Mouse (Mus musculus): ENCODE data around the gene Gria1. TPM values are rescaled to one million over a fixed set of nuclear protein-coding genes. Genes with fewer than 3 reads are reported as not detected.
A peak's percentile ranks its signal among the peaks of the same experiment; 100 is the strongest.

Gene Gria1
- polyA plus RNA-seq, 1 experiment from 2014 or later: 2.5 TPM

DNA sequence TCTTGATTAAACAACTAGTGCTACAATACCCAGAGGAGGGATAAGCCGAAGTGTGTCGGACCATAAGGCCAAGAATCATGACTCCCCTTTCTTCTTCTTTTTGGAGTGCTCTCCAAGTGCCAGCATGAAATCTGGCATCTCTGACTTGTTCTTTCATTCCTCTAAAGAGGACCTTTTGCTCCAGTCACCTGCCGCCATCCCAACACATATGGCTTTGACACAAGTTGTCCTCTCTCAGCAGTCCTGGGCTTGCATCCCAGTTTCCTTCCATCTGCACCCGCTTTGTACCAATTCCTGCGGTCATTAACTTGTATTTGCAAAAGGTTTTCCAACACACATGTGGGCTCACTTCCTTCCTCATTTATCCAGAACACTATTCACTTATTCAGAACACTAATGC, 103.2 kb downstream of the Gria1 start:
- Histone ChIP-seq H3K4me3 (ENCODE audit: low read depth, low read length) (no peak overlapping the region), H3K27ac (replicated peaks; ENCODE audit: low read depth, low read length) (no peak overlapping the region), H3K27me3 (replicated peaks; ENCODE audit: control insufficient read depth, insufficient read depth, low read length) (no peaks in the 10 kb centered on the region), H3K36me3 (ENCODE audit: control insufficient read depth, insufficient read depth, low read length) (no peaks in the 10 kb centered on the region), H3K9ac (ENCODE audit: low read depth, low read length) (no peak overlapping the region), H3K9me3 (ENCODE audit: control insufficient read depth, low read length) (no peaks in the 10 kb centered on the region), H3K4me1 (ENCODE audit: control insufficient read depth, insufficient read depth, low read length) (no peaks in the 10 kb centered on the region), H3K4me2 (ENCODE audit: low read depth, low read length) (no peak overlapping the region)
- WGBS: 89% methylated on average over 5 of the region's 5 CpGs
- ATAC-seq (ENCODE audit: low read depth) (no peak), DNase-seq (ENCODE audit: low spot score) (no peak)

DNA sequence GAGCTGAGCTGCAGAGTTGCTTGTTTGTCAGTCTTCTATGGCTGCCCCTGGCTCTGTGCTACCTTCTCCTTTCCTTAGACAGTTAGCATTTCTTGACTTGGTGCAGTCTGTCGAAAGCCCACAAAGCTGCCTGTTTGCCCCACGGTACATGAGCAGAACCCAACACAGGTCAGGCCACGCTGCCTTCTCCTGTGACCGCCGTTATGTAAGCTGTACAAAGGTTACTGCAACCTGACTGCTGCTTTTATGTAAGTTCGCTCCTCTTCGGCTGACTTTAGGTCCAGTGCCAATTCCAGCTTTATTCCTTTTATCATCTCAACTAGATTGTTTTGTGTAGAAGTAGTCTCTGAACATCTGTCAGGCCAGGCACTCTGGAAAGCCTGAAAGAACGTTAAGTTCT, 115.9 kb downstream of the Gria1 start:
- no peaks in the 10 kb centered on the region for H3K4me1 ChIP-seq (ENCODE audit: control insufficient read depth, insufficient read depth, low read length)
- 77% methylated on average over 8 of the region's 8 CpGs for WGBS

DNA sequence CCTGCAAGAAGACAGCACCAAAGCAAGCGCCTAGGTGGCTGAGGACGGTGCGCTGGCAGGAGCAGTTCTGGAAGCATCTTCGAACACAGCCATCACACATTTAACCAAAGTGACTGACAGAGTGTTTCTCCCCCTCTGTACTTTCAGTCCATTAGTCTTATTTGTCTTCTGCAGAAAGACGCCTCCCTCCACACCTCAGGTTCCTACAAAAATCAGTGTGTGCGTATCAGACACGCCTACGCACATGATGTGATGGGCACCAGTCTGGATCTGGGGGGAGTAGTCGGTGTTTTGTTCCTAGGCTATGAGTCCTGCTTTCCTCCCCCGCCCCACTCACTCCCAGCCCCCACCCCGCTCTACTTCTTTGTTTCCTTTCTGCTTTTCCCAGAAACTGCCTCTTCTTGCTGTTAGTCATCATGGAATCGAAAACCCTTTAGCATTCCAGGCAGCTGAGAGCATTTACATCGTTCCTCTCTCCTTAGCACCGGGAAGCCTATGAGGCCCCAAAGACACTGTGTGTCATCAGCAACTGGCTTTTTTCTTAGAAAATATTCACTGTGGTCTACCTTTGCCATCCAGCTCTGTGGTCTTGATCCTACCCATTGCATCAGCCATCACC, 129.1 kb downstream of the Gria1 start:
- H3K4me1 ChIP-seq (ENCODE audit: control insufficient read depth, insufficient read depth, low read length): no peaks in the 10 kb centered on the region
- DNase-seq (ENCODE audit: low spot score) (no peak), ATAC-seq (ENCODE audit: low read depth) (no peak)
- H3K4me2 ChIP-seq (ENCODE audit: low read depth, low read length): no peak overlapping the region
- no peaks in the 10 kb centered on the region for H3K9me3 ChIP-seq (ENCODE audit: control insufficient read depth, low read length)
- WGBS: 80% methylated on average over 14 of the region's 14 CpGs
- H3K27me3 ChIP-seq (replicated peaks; ENCODE audit: control insufficient read depth, insufficient read depth, low read length): no peaks in the 10 kb centered on the region
- H3K4me3 ChIP-seq (ENCODE audit: low read depth, low read length): no peak overlapping the region
- H3K27ac ChIP-seq (replicated peaks; ENCODE audit: low read depth, low read length): no peak overlapping the region
- no peak overlapping the region for H3K9ac ChIP-seq (ENCODE audit: low read depth, low read length)
- no peaks in the 10 kb centered on the region for H3K36me3 ChIP-seq (ENCODE audit: control insufficient read depth, insufficient read depth, low read length)

More for the DNA sequence above, 115.9 kb downstream of the Gria1 start:
- H3K4me2 ChIP-seq (ENCODE audit: low read depth, low read length): no peak overlapping the region
- no peak overlapping the region for H3K9ac ChIP-seq (ENCODE audit: low read depth, low read length)
- no peaks in the 10 kb centered on the region for H3K27me3 ChIP-seq (replicated peaks; ENCODE audit: control insufficient read depth, insufficient read depth, low read length)
- no peak overlapping the region for H3K4me3 ChIP-seq (ENCODE audit: low read depth, low read length)
- no peak overlapping the region for H3K27ac ChIP-seq (replicated peaks; ENCODE audit: low read depth, low read length)
- H3K36me3 ChIP-seq (ENCODE audit: control insufficient read depth, insufficient read depth, low read length): no peaks in the 10 kb centered on the region
- ATAC-seq (ENCODE audit: low read depth) (no peak), DNase-seq (ENCODE audit: low spot score) (no peak)
- no peaks in the 10 kb centered on the region for H3K9me3 ChIP-seq (ENCODE audit: control insufficient read depth, low read length)

DNA sequence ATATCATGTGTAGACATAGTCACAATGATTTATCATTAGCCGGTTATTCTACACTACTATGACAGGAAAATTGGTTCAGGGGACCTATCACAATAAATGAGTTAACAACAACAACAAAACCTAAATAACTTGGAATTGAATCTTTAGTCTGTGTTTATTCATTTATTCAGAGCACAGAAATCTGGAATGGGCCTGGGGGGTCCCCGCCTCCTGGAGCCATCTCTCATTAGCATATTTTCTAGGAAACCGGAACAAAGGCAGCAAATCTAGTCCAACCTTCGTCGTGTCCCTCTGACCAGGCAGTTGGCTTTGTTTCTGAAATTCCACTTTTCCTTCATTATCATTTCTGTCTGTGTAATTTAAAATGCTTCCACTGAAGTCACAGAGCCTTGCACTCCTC, 132.5 kb downstream of the Gria1 start:
- 65% methylated on average over 5 of the region's 5 CpGs for WGBS
- no peaks in the 10 kb centered on the region for H3K36me3 ChIP-seq (ENCODE audit: control insufficient read depth, insufficient read depth, low read length)
- no peak overlapping the region for H3K4me2 ChIP-seq (ENCODE audit: low read depth, low read length)
- no peaks in the 10 kb centered on the region for H3K27me3 ChIP-seq (replicated peaks; ENCODE audit: control insufficient read depth, insufficient read depth, low read length)
- no peaks in the 10 kb centered on the region for H3K4me1 ChIP-seq (ENCODE audit: control insufficient read depth, insufficient read depth, low read length)
- DNase-seq (ENCODE audit: low spot score): no peak
- H3K9me3 ChIP-seq (ENCODE audit: control insufficient read depth, low read length): no peaks in the 10 kb centered on the region
- no peak for ATAC-seq (ENCODE audit: low read depth)
- no peak overlapping the region for H3K9ac ChIP-seq (ENCODE audit: low read depth, low read length)
- no peak overlapping the region for H3K4me3 ChIP-seq (ENCODE audit: low read depth, low read length)
- no peak overlapping the region for H3K27ac ChIP-seq (replicated peaks; ENCODE audit: low read depth, low read length)

DNA sequence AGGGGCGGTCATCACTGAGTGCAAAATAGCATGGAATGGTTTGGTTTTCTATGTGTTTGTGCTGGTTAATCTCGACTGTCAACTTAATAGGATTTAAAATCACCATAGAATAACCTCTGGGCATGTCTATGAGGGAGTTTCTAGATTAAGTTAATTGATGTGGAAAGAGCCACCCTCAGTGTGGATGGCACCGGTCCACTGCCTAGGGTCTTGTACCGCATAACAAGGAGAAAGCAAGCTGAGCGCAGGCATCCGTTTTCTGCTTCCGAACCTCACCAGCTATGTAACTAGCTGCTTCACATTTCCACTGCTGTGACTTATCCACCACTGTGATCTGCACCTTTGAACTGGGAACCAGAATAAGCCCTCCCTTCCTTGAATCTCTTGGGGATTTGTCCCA, 134.0 kb downstream of the Gria1 start:
- Histone ChIP-seq H3K36me3 (ENCODE audit: control insufficient read depth, insufficient read depth, low read length) (no peaks in the 10 kb centered on the region), H3K9me3 (ENCODE audit: control insufficient read depth, low read length) (no peaks in the 10 kb centered on the region), H3K27ac (replicated peaks; ENCODE audit: low read depth, low read length) (no peak overlapping the region), H3K9ac (ENCODE audit: low read depth, low read length) (no peak overlapping the region), H3K4me2 (ENCODE audit: low read depth, low read length) (no peak overlapping the region), H3K4me1 (ENCODE audit: control insufficient read depth, insufficient read depth, low read length) (no peaks in the 10 kb centered on the region), H3K4me3 (ENCODE audit: low read depth, low read length) (no peak overlapping the region), H3K27me3 (replicated peaks; ENCODE audit: control insufficient read depth, insufficient read depth, low read length) (no peaks in the 10 kb centered on the region)
- DNase-seq (ENCODE audit: low spot score) (no peak), ATAC-seq (ENCODE audit: low read depth) (no peak)
- 68% methylated on average over 7 of the region's 7 CpGs for WGBS

DNA sequence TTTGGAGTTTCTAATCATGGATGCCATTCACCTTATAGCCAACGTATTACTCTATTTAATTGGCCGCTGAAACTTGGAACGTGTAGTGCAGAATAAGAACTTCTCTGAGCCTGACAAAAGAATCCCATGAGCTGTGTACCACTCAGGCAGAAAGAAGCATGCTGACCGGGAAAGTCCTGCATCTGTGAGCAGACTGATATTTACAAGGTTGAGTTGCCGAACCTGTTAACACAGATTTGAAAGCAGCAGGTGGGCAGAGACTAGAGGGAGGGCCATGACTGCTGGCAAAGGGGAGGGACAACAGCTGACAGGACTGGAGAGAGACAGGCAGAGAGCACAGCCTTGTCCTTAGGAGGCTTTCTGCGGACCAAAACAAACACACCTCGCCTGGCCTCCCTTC, 134.5 kb downstream of the Gria1 start:
- Histone ChIP-seq H3K27ac (replicated peaks; ENCODE audit: low read depth, low read length) (no peak overlapping the region), H3K4me1 (ENCODE audit: control insufficient read depth, insufficient read depth, low read length) (no peaks in the 10 kb centered on the region), H3K27me3 (replicated peaks; ENCODE audit: control insufficient read depth, insufficient read depth, low read length) (no peaks in the 10 kb centered on the region), H3K36me3 (ENCODE audit: control insufficient read depth, insufficient read depth, low read length) (no peaks in the 10 kb centered on the region), H3K9me3 (ENCODE audit: control insufficient read depth, low read length) (no peaks in the 10 kb centered on the region), H3K9ac (ENCODE audit: low read depth, low read length) (no peak overlapping the region), H3K4me3 (ENCODE audit: low read depth, low read length) (no peak overlapping the region), H3K4me2 (ENCODE audit: low read depth, low read length) (no peak overlapping the region)
- WGBS: 55% methylated on average over 7 of the region's 7 CpGs
- DNase-seq (ENCODE audit: low spot score): peak; percentile 25
- no peak for ATAC-seq (ENCODE audit: low read depth)

DNA sequence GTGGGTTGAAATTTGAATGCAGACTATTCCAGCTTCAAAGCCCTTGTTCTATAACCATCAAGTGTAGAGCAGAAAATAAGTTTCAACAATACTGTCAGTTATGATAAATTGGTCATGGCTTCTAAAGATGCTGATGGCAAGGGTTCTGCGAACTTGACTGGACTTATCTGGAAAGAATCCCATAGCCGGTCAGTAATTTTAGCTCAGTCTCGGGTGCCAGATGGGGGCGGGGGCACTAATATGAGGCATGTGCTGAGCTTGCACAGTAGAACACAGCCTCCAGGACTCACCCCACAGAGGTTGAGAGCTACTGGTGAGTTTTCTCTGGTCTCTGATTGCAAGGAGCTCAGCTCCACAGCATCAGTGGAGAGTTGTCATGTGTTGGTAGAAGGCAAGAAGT, 140.5 kb downstream of the Gria1 start:
- no peaks in the 10 kb centered on the region for H3K36me3 ChIP-seq (ENCODE audit: control insufficient read depth, insufficient read depth, low read length)
- 71% methylated on average over 4 of the region's 4 CpGs for WGBS
- no peak overlapping the region for H3K27ac ChIP-seq (replicated peaks; ENCODE audit: low read depth, low read length)
- no peak overlapping the region for H3K4me3 ChIP-seq (ENCODE audit: low read depth, low read length)
- no peak overlapping the region for H3K9ac ChIP-seq (ENCODE audit: low read depth, low read length)
- no peaks in the 10 kb centered on the region for H3K27me3 ChIP-seq (replicated peaks; ENCODE audit: control insufficient read depth, insufficient read depth, low read length)
- DNase-seq (ENCODE audit: low spot score) (no peak), ATAC-seq (ENCODE audit: low read depth) (no peak)
- no peak overlapping the region for H3K4me2 ChIP-seq (ENCODE audit: low read depth, low read length)
- H3K9me3 ChIP-seq (ENCODE audit: control insufficient read depth, low read length): no peaks in the 10 kb centered on the region
- H3K4me1 ChIP-seq (ENCODE audit: control insufficient read depth, insufficient read depth, low read length): no peaks in the 10 kb centered on the region

DNA sequence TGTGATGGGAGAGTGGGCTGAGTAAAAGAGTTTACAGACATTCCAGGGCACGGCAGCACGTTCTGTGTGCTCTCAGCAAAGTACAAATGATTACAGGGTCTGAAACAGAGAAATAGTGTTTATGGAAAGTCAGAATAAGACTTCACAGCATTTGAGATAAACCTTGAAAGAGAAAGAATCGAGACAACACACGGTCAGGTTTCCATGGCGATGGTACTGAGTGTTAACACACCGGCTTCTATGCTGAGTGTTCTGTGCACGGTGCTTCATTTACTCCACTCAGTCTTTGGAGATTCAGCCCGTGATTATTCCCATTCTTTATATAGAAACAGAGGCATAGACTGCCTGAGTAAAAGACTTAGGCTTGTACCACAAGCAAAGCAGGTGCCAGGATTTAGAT, 143.8 kb downstream of the Gria1 start:
- Histone ChIP-seq H3K36me3 (ENCODE audit: control insufficient read depth, insufficient read depth, low read length) (no peaks in the 10 kb centered on the region), H3K27me3 (replicated peaks; ENCODE audit: control insufficient read depth, insufficient read depth, low read length) (no peaks in the 10 kb centered on the region), H3K4me2 (ENCODE audit: low read depth, low read length) (no peak overlapping the region), H3K9me3 (ENCODE audit: control insufficient read depth, low read length) (no peaks in the 10 kb centered on the region), H3K27ac (replicated peaks; ENCODE audit: low read depth, low read length) (no peak overlapping the region), H3K4me3 (ENCODE audit: low read depth, low read length) (no peak overlapping the region), H3K4me1 (ENCODE audit: control insufficient read depth, insufficient read depth, low read length) (no peaks in the 10 kb centered on the region), H3K9ac (ENCODE audit: low read depth, low read length) (no peak overlapping the region)
- ATAC-seq (ENCODE audit: low read depth) (no peak), DNase-seq (ENCODE audit: low spot score) (no peak)
- WGBS: 79% methylated on average over 8 of the region's 8 CpGs

DNA sequence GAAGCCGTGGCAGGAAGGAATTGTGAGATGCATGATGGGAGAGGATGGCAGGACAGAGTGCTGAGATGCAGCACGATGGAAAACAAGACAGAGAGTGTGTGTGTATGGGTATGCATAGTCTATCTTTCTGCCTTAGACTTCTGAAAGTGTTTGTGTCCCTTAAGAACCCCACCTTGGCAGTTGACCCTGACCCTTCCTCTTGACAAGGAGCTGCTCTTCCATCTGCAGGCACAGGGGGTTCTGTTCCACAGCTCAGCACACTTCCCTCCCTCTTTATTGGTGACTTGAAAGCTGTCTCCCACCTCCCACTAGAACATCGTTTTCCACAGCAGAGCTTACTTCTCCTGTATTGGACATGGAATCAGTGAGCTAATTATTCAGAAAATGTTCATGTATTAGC, 148.2 kb downstream of the Gria1 start:
- WGBS: 57% methylated on average over 3 of the region's 3 CpGs
- ATAC-seq (ENCODE audit: low read depth) (no peak), DNase-seq (ENCODE audit: low spot score) (no peak)
- H3K27me3 ChIP-seq (replicated peaks; ENCODE audit: control insufficient read depth, insufficient read depth, low read length): no peaks in the 10 kb centered on the region
- H3K36me3 ChIP-seq (ENCODE audit: control insufficient read depth, insufficient read depth, low read length): no peaks in the 10 kb centered on the region
- H3K4me3 ChIP-seq (ENCODE audit: low read depth, low read length): no peak overlapping the region
- H3K9ac ChIP-seq (ENCODE audit: low read depth, low read length): no peak overlapping the region
- no peak overlapping the region for H3K27ac ChIP-seq (replicated peaks; ENCODE audit: low read depth, low read length)
- no peak overlapping the region for H3K4me2 ChIP-seq (ENCODE audit: low read depth, low read length)
- H3K4me1 ChIP-seq (ENCODE audit: control insufficient read depth, insufficient read depth, low read length): no peaks in the 10 kb centered on the region
- 0 out of 2 replicates have a peak, but pooled peaks cover 7% of the 10 kb centered on the region for H3K9me3 ChIP-seq (ENCODE audit: control insufficient read depth, low read length)

Data from embryonic facial prominence, embryonic 14.5 days (tissue).